Mouse (Mus musculus): Measurements from ENCODE around the gene Dpysl5.

The Dpysl5 gene

GRCm38 (mm10) chr5:30701866-30702265 lies 9.5 kb upstream of the Dpysl5 start:
- DNase-seq (ENCODE audit: extremely low read depth, low read depth) = no peak

- peak; percentile 64 for DNase-seq (ENCODE audit: extremely low read depth, low read depth)
Measured at GRCm38 (mm10) chr5:30709744-30710383, 1.5 kb upstream of the Dpysl5 start.

GRCm38 (mm10) chr5:30710486-30710885 lies 878 bp upstream of the Dpysl5 start:
- no peak for DNase-seq (ENCODE audit: extremely low read depth, low read depth)

GRCm38 (mm10) chr5:30712002-30712390 lies 632 bp downstream of the Dpysl5 start:
- DNase-seq (ENCODE audit: extremely low read depth, low read depth) = no peak

DNA sequence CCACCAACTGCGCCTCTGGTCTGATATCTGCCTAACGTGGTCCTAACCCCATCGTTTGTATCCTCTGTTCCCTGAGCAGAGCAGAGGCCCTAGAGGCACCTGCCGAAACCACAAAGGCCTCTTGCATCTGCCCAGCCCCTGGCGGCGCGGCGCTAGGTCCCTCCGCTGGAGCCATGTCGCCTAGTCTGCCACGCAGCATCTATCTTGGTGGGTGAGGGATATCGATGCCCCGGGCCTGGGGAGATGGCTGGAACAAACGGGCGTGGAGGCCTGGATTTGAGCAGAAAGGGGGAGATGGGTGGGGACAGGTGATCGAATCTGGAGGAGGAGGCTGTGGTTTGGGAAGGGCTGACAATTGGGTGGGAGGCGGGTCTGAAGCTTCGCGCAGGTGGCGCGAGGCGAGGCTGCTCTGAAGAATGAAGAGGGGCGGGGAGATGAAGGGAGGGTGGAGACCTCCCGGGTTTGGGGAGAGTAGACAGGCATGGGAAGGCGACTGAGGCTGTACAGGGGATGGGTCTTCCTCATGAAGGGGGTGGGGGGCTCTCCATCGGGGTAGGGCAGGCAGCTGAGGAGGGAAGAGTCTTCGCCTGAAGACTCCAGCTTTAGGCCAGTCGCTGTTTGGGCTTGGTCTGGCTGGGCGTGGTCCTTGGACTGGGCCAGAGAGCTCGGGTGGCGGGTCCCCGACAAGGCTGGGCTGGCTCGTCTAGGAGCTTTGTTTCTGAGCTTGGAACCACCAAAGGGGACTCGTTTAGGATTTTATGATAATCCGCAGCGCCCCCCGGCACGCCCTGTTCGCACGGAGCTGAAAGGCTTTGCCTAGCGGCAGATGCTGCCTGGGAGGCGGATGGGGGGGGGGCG lies 1.3 kb downstream of the Dpysl5 start:
- no peak for DNase-seq (ENCODE audit: extremely low read depth, low read depth)

GRCm38 (mm10) chr5:30713299-30713675 lies 1.9 kb downstream of the Dpysl5 start:
- DNase-seq (ENCODE audit: extremely low read depth, low read depth) = no peak

- DNase-seq (ENCODE audit: extremely low read depth, low read depth) = no peak
Measured at GRCm38 (mm10) chr5:30713691-30714090, 2.3 kb downstream of the Dpysl5 start.

GRCm38 (mm10) chr5:30716311-30716710 lies 4.9 kb downstream of the Dpysl5 start:
- no peak for DNase-seq (ENCODE audit: extremely low read depth, low read depth)

GRCm38 (mm10) chr5:30717506-30717905 lies 6.1 kb downstream of the Dpysl5 start:
- no peak for DNase-seq (ENCODE audit: extremely low read depth, low read depth)

- DNase-seq (ENCODE audit: extremely low read depth, low read depth) = no peak
Measured at GRCm38 (mm10) chr5:30717991-30718703, 6.8 kb downstream of the Dpysl5 start.

DNA sequence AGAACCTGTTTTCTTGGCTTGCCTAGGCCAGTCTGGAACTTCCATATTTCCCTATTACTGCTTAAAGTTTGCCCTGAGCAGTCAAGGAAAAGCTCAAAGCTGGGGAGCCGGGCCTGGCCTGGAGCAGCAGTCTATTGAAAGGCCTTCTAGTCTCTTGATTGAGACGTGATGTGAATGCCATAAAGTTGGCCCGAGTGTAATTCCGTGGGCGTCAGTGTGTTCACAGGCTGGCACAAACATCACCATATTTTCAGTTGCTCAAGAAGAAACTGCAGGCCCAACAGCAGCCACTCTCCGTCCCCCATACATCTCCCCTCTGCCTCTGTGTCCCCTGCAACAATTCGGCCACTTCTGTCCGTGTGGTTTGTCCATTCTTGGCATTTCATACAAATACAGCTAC lies 10.6 kb downstream of the Dpysl5 start:
- DNase-seq (ENCODE audit: extremely low read depth, low read depth) = no peak

GRCm38 (mm10) chr5:30726151-30726693 lies 14.9 kb downstream of the Dpysl5 start:
- no peak for DNase-seq (ENCODE audit: extremely low read depth, low read depth)

- no peak for DNase-seq (ENCODE audit: extremely low read depth, low read depth)
Measured at GRCm38 (mm10) chr5:30732511-30732910, 21.1 kb downstream of the Dpysl5 start.

- DNase-seq (ENCODE audit: extremely low read depth, low read depth) = no peak
Measured at GRCm38 (mm10) chr5:30734666-30735065, 23.3 kb downstream of the Dpysl5 start.

GRCm38 (mm10) chr5:30738127-30738828 lies 26.9 kb downstream of the Dpysl5 start:
- DNase-seq (ENCODE audit: extremely low read depth, low read depth) = no peak

- no peak for DNase-seq (ENCODE audit: extremely low read depth, low read depth)
Measured at GRCm38 (mm10) chr5:30739595-30739994, 28.2 kb downstream of the Dpysl5 start.

DNA sequence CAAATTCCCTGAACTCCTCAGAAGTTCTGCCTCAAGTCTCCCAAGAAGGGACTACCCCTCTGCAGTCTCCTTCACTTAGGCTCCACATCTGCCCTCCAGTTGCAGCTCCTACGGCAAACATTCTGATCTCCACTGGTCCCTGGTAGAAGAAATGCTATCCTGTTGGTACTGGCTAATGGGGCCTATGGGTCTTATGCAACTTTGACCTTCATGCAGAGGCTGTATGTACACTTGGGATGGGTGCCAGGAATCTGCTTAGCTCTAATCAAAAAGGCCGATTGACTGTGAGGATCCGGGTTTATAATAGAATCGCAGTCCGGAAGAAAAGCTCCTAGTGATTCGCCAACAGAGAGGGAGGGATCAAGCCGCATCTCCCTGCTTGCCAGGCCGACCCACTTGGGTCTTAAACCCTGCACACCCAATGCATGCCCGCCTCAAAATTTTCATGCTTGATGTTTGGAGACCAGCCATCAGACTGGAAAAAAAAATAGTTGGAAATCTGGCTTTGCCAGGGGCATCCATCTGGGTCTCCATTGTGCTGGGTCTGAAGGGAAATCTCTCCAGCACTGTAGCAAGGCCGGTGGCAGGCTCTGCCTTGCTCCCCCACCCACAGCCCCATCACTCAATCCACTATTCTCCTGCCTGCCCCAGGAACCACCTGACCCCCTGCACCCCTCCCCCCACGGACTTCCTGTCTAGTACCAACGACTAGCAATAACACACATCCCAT lies 38.4 kb downstream of the Dpysl5 start:
- no peak for DNase-seq (ENCODE audit: extremely low read depth, low read depth)

GRCm38 (mm10) chr5:30751071-30751470 lies 39.7 kb downstream of the Dpysl5 start:
- no peak for DNase-seq (ENCODE audit: extremely low read depth, low read depth)

GRCm38 (mm10) chr5:30753128-30753527 lies 41.8 kb downstream of the Dpysl5 start:
- DNase-seq (ENCODE audit: extremely low read depth, low read depth) = no peak

DNA sequence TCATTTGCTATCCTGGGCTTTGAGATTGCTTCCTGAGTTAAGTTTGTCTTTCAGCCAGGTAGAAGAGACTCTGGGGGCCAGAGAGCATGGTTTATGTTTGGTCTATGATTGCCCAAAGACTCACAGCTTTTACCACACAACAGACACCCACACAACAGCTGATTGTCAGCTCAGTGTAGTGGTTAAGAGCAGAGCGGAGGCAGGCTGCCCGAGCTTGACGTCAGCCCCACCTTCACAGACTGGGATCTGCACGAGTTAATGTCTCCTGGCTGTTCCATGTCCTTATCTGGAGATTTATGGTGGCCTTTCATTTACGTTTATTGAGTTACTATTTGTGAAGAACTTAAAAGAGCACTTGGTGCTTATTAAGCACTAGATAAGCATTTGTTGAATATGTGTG lies 43.9 kb downstream of the Dpysl5 start:
- DNase-seq (ENCODE audit: extremely low read depth, low read depth) = no peak
